Mouse (Mus musculus) testis, adult 2 months (tissue): ENCODE data around the gene Luzp1.

ENCODE experiments used
- CTCF ChIP-seq: fragments of 200-500 bp; IDR thresholded peaks from 2 replicates; pipeline ENCODE4 v1.5.1; 2012; ENCODE audit warnings: low read depth, mild to moderate bottlenecking, inconsistent platforms, low read length, moderate library complexity; ENCODE audit not compliant: control insufficient read depth, insufficient read depth, insufficient replicate concordance
- POLR2A ChIP-seq: fragments of 200-500 bp; IDR thresholded peaks from 2 replicates; pipeline ENCODE4 v1.6.1; 2012; ENCODE audit warnings: low read depth, mild to moderate bottlenecking, inconsistent platforms, low read length, moderate library complexity; ENCODE audit not compliant: control insufficient read depth

- TF ChIP-seq POLR2A (no peak), CTCF (no peak)
Observed at GRCm38 (mm10) chr4:136602018-136602554, 132.5 kb downstream of the Luzp1 start.
